Mouse (Mus musculus) limb, embryonic 11.5 days (tissue): ENCODE measurements around the gene Uso1. TPM values are rescaled to one million over a fixed set of nuclear protein-coding genes. Genes with fewer than 3 reads are reported as not detected.
A peak's percentile ranks its signal among the peaks of the same experiment; 100 is the strongest.

Experiments used
- ATAC-seq: fragments of 200-750 bp; cut with Nextera tagmentation; 2 replicates; pipeline ENCODE4 v1.8.0; 2017; ENCODE audit warnings: low read depth; ENCODE audit not compliant: insufficient number of reproducible peaks, low FRiP score, low TSS enrichment
- DNase-seq: peaks from one replicate; pipeline ENCODE4 v3.0.0-alpha.2; 2015; ENCODE audit warnings: low spot score
- H3K27ac ChIP-seq: fragments of 300-500 bp; sonication (generic); replicated peaks from 2 replicates; pipeline ENCODE4 v1.5.1; 2014; ENCODE audit warnings: low read depth, mild to moderate bottlenecking, low read length
- H3K27me3 ChIP-seq: fragments of 300-500 bp; sonication (generic); 2 replicates; pipeline ENCODE4 v1.6.1; 2014; ENCODE audit warnings: mild to moderate bottlenecking, low read length, mixed read lengths; ENCODE audit not compliant: control insufficient read depth, insufficient read depth
- H3K36me3 ChIP-seq: fragments of 300-500 bp; sonication (generic); 2 replicates; pipeline ENCODE4 v1.6.1; 2014; ENCODE audit warnings: mild to moderate bottlenecking, low read length, moderate library complexity, mixed read lengths; ENCODE audit not compliant: control insufficient read depth, insufficient read depth
- H3K4me1 ChIP-seq: fragments of 300-500 bp; sonication (generic); 2 replicates; pipeline ENCODE4 v1.6.1; 2014; ENCODE audit warnings: low read length, mixed read lengths; ENCODE audit not compliant: control insufficient read depth, insufficient read depth
- H3K4me2 ChIP-seq: fragments of 300-500 bp; sonication (generic); 2 replicates; pipeline ENCODE4 v1.6.1; 2014; ENCODE audit warnings: low read depth, mild to moderate bottlenecking, moderate library complexity; ENCODE audit not compliant: severe bottlenecking
- H3K4me3 ChIP-seq: fragments of 300-500 bp; sonication (generic); 2 replicates; pipeline ENCODE4 v1.5.1; 2014; ENCODE audit warnings: low read depth, low read length
- H3K9ac ChIP-seq: fragments of 300-500 bp; sonication (generic); 2 replicates; pipeline ENCODE4 v1.6.1; 2014; ENCODE audit warnings: mild to moderate bottlenecking, low read length
- H3K9me3 ChIP-seq: fragments of 300-500 bp; sonication (generic); 2 replicates; pipeline ENCODE4 v1.6.1; 2016; ENCODE audit warnings: low read length; ENCODE audit not compliant: control insufficient read depth
- WGBS: fragments of 180-500 bp; shearing (Covaris S2); extraction: QIAGEN DNeasy Blood & Tissue Kit; methylation state at CpG from one replicate; pipeline ENCODE4 v1.1.7; 2014; 5-methylcytosine and 5-hydroxymethylcytosine counted together
- polyA plus RNA-seq: library from polyadenylated mRNA; unstranded; fragments of >200 nt; fragmentation: Nextera tagmentation; extraction: Ambion mirVana; gene quantifications from 2 replicates; pipeline ENCODE4 v1.2.1, GENCODE M21; 2014

Gene Uso1
- polyA plus RNA-seq, 1 experiment from 2014 or later: 31.5 TPM

- Histone ChIP-seq H3K9ac (no peak overlapping the region), H3K4me2 (no peak overlapping the region), H3K9me3 (no peaks in the 10 kb centered on the region), H3K4me1 (no peaks in the 10 kb centered on the region), H3K4me3 (no peak overlapping the region), H3K36me3 (no peaks in the 10 kb centered on the region), H3K27me3 (no peaks in the 10 kb centered on the region), H3K27ac (no peak overlapping the region)
- no peak for ATAC-seq
- no peak for DNase-seq
- 95% methylated on average over 3 of the region's 3 CpGs for WGBS
Measured at GRCm38 (mm10) chr5:92229514-92229913, 91.8 kb downstream of the Uso1 start.

- DNase-seq (no peak), ATAC-seq (no peak)
- Histone ChIP-seq H3K4me3 (no peak overlapping the region), H3K9ac (no peak overlapping the region), H3K27ac (no peak overlapping the region), H3K4me2 (no peak overlapping the region), H3K4me1 (no peaks in the 10 kb centered on the region), H3K36me3 (no peaks in the 10 kb centered on the region), H3K27me3 (no peaks in the 10 kb centered on the region), H3K9me3 (no peaks in the 10 kb centered on the region)
- 87% methylated on average over 11 of the region's 11 CpGs for WGBS
Measured at GRCm38 (mm10) chr5:92230306-92230705, 92.6 kb downstream of the Uso1 start.

GRCm38 (mm10) chr5:92231836-92232235, 94.1 kb downstream of the Uso1 start:
- H3K9ac ChIP-seq: no peak overlapping the region
- ATAC-seq (no peak), DNase-seq (no peak)
- no peaks in the 10 kb centered on the region for H3K36me3 ChIP-seq
- no peak overlapping the region for H3K4me2 ChIP-seq
- no peaks in the 10 kb centered on the region for H3K27me3 ChIP-seq
- H3K27ac ChIP-seq: no peak overlapping the region
- H3K9me3 ChIP-seq: no peaks in the 10 kb centered on the region
- no peak overlapping the region for H3K4me3 ChIP-seq
- WGBS: 81% methylated on average over 10 of the region's 10 CpGs
- no peaks in the 10 kb centered on the region for H3K4me1 ChIP-seq

GRCm38 (mm10) chr5:92233366-92233765, 95.6 kb downstream of the Uso1 start:
- DNase-seq: no peak
- WGBS: 94% methylated on average over 4 of the region's 4 CpGs
- no peaks in the 10 kb centered on the region for H3K27me3 ChIP-seq
- no peak overlapping the region for H3K9ac ChIP-seq
- no peaks in the 10 kb centered on the region for H3K9me3 ChIP-seq
- no peak for ATAC-seq
- H3K27ac ChIP-seq: no peak overlapping the region
- H3K4me2 ChIP-seq: no peak overlapping the region
- no peaks in the 10 kb centered on the region for H3K4me1 ChIP-seq
- H3K4me3 ChIP-seq: no peak overlapping the region
- H3K36me3 ChIP-seq: no peaks in the 10 kb centered on the region

- Histone ChIP-seq H3K4me1 (no peaks in the 10 kb centered on the region), H3K4me2 (no peak overlapping the region), H3K36me3 (no peaks in the 10 kb centered on the region), H3K27ac (no peak overlapping the region), H3K27me3 (no peaks in the 10 kb centered on the region), H3K9ac (no peak overlapping the region), H3K4me3 (no peak overlapping the region), H3K9me3 (no peaks in the 10 kb centered on the region)
- DNase-seq (no peak), ATAC-seq (no peak)
- WGBS: 62% methylated on average over 5 of the region's 5 CpGs
Measured at GRCm38 (mm10) chr5:92234939-92235557, 97.3 kb downstream of the Uso1 start.

- H3K27ac ChIP-seq: no peak overlapping the region
- peak; percentile 79 for DNase-seq
- no peaks in the 10 kb centered on the region for H3K36me3 ChIP-seq
- H3K9ac ChIP-seq: no peak overlapping the region
- no peak overlapping the region for H3K4me3 ChIP-seq
- 52% methylated on average over 29 of the region's 29 CpGs for WGBS
- no peaks in the 10 kb centered on the region for H3K4me1 ChIP-seq
- H3K9me3 ChIP-seq: no peaks in the 10 kb centered on the region
- no peak overlapping the region for H3K4me2 ChIP-seq
- no peaks in the 10 kb centered on the region for H3K27me3 ChIP-seq
- no peak for ATAC-seq
Measured at GRCm38 (mm10) chr5:92239333-92240232, 101.8 kb downstream of the Uso1 start.

GRCm38 (mm10) chr5:92240769-92241168, 103.0 kb downstream of the Uso1 start:
- Histone ChIP-seq H3K27ac (no peak overlapping the region), H3K4me2 (no peak overlapping the region)
- no peak for ATAC-seq

GRCm38 (mm10) chr5:92244900-92245299, 107.2 kb downstream of the Uso1 start:
- H3K4me2 ChIP-seq: no peak overlapping the region
- no peaks in the 10 kb centered on the region for H3K4me1 ChIP-seq
- WGBS: 96% methylated on average over 2 of the region's 2 CpGs

More at GRCm38 (mm10) chr5:92240769-92241168, 103.0 kb downstream of the Uso1 start:
- no peaks in the 10 kb centered on the region for H3K4me1 ChIP-seq
- 92% methylated on average over 12 of the region's 12 CpGs for WGBS
- DNase-seq: no peak
- H3K9ac ChIP-seq: no peak overlapping the region
- no peaks in the 10 kb centered on the region for H3K9me3 ChIP-seq
- no peaks in the 10 kb centered on the region for H3K36me3 ChIP-seq
- H3K27me3 ChIP-seq: no peaks in the 10 kb centered on the region
- H3K4me3 ChIP-seq: no peak overlapping the region

More at GRCm38 (mm10) chr5:92244900-92245299, 107.2 kb downstream of the Uso1 start:
- H3K27ac ChIP-seq: no peak overlapping the region
- no peaks in the 10 kb centered on the region for H3K36me3 ChIP-seq
- ATAC-seq (no peak), DNase-seq (no peak)
- H3K9me3 ChIP-seq: no peaks in the 10 kb centered on the region
- no peak overlapping the region for H3K4me3 ChIP-seq
- H3K27me3 ChIP-seq: no peaks in the 10 kb centered on the region
- no peak overlapping the region for H3K9ac ChIP-seq
